Mouse (Mus musculus): ENCODE measurements around the gene Zc3h10. TPM values are rescaled to one million over a fixed set of nuclear protein-coding genes. Genes with fewer than 3 reads are reported as not detected.
"Not testable (repeated sequence)": the region's sequence is repeated elsewhere in the genome, so short reads cannot be mapped to it uniquely, and the experiment has no call there.

Zc3h10 gene
- polyA plus RNA-seq, 1 experiment, result 17.4 TPM

DNA sequence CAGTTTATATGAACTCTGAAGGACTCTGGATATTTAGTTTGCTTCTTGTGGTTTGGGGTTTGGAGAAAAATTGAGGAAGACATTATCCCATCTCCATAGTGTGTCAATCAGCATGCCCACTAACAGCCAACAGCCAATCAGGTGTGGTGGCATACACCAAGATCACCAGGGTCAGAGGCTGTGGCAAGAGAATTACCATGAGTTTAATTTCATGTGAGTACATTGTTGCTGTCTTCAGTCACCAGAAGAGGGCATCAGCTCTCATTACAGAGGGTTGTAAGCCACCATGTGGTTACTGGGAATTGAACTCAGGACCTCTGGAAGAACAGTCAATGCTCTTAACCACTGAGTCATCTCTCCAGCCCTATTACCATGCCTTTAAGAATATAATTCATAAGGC lies 8.7 kb upstream of the Zc3h10 start:
- TF ChIP-seq CTCF (IDR thresholded peaks at IDR 0.05; ENCODE audit: extremely low read depth, insufficient read depth, insufficient read length, insufficient replicate concordance), result no peak
- TF ChIP-seq POLR2A (IDR thresholded peaks at IDR 0.05; ENCODE audit: low read depth, low read length), result no peak
- DNase-seq (ENCODE audit: low read depth in 1 of 2, low spot score in 2 of 2), result no peak

DNA sequence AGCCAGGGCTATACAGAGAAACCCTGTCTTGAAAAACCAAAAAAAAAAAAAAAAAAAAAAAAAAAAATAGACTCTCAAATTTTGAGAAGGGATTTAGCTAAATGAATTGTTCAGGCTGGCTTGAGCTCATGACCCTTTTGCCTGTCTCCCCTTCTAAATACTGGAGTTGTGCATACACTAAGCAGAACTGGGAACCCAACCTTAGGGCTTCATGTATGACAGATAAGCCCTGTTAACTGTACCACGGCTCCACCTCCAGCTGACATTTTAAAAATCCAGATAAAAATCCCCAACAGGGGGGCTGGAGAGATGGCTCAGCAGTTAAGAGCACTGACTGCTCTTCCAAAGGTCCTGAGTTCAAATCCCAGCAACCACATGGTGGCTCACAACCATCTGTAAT lies 8.0 kb upstream of the Zc3h10 start:
- not testable (repeated sequence) for DNase-seq (ENCODE audit: low read depth in 1 of 2, low spot score in 2 of 2); H3K4me1 ChIP-seq (ENCODE audit: control insufficient read depth, insufficient read depth, insufficient read length); H3K4me3 ChIP-seq (ENCODE audit: extremely low read depth, insufficient read depth, insufficient read length); H3K27ac ChIP-seq (ENCODE audit: insufficient read depth, low read length); H3K27me3 ChIP-seq (ENCODE audit: control insufficient read depth, insufficient read depth, low read length)
- peaks cover 24% of the 10 kb centered on the region for H3K36me3 ChIP-seq (ENCODE audit: control insufficient read depth, insufficient read depth, low read length)
- 79% methylated on average over 1 of the region's 1 CpGs for WGBS

More for the DNA sequence above, 8.7 kb upstream of the Zc3h10 start:
- Histone ChIP-seq H3K4me1 (ENCODE audit: control insufficient read depth, insufficient read depth, insufficient read length) (no peaks in the 10 kb centered on the region), H3K4me3 (ENCODE audit: extremely low read depth, insufficient read depth, insufficient read length) (no peak overlapping the region), H3K36me3 (ENCODE audit: control insufficient read depth, insufficient read depth, low read length) (peaks cover 29% of the 10 kb centered on the region), H3K27ac (ENCODE audit: insufficient read depth, low read length) (no peak overlapping the region), H3K27me3 (ENCODE audit: control insufficient read depth, insufficient read depth, low read length) (no peaks in the 10 kb centered on the region)

DNA sequence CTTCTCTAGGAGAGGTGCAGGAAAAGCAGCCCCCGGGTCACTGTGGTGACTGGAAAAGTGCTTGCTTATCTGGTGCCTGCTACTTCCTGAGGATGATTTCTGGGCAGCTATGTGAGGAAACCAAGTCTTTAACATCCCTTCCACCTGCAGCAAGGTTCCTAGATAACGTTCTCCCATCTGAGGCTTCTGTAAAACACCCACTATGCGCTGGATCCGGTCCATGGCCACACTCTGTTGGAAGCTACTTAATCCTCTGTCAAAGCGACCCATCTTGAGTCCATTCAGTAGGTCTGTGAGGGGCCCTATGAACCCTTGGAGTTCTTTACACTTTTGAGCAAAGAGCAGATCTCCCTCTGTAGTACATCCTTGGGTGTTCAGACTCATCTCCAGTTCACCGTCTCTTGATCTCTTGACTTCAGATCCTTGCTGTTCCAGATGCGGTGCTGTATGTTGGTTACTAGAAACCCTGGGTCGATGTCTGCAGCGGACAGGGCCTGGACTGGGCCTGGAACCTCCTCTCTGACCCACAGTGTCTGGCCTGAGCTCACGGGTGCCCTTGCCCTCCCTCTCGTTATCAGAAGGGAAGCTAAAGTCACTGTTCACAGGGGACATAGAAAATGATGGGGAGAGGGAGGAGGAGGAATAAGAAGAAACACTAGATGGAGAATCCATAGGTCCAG lies 2.7 kb upstream of the Zc3h10 start:
- 84% methylated on average over 11 of the region's 11 CpGs for WGBS
- not testable (repeated sequence) for H3K4me1 ChIP-seq (ENCODE audit: control insufficient read depth, insufficient read depth, insufficient read length)

DNA sequence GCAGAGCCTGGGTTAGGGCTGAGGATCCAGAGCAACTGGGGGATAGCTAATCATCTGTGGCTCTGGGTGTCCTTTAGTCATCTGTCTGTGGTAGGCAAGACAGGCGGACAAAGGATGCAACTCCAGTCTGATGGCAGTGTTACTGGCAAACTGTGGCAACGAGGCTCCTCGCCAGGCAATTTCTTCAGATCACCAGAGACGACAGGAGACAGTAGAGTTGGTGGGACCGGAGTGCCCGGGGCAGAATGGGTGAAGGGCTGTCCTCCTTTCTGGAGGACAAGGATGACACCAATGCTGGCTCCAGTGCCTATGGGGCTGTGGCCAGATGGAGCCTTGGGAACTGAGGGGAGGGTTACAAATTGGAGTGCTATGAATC lies 2.1 kb upstream of the Zc3h10 start:
- 71% methylated on average over 6 of the region's 6 CpGs for WGBS
- not testable (repeated sequence) for DNase-seq (ENCODE audit: low read depth in 1 of 2, low spot score in 2 of 2)

More for the DNA sequence above, 2.7 kb upstream of the Zc3h10 start:
- H3K36me3 ChIP-seq (ENCODE audit: control insufficient read depth, insufficient read depth, low read length); H3K27me3 ChIP-seq (ENCODE audit: control insufficient read depth, insufficient read depth, low read length); H3K4me3 ChIP-seq (ENCODE audit: extremely low read depth, insufficient read depth, insufficient read length); H3K27ac ChIP-seq (ENCODE audit: insufficient read depth, low read length); DNase-seq (ENCODE audit: low read depth in 1 of 2, low spot score in 2 of 2): not testable (repeated sequence)

DNA sequence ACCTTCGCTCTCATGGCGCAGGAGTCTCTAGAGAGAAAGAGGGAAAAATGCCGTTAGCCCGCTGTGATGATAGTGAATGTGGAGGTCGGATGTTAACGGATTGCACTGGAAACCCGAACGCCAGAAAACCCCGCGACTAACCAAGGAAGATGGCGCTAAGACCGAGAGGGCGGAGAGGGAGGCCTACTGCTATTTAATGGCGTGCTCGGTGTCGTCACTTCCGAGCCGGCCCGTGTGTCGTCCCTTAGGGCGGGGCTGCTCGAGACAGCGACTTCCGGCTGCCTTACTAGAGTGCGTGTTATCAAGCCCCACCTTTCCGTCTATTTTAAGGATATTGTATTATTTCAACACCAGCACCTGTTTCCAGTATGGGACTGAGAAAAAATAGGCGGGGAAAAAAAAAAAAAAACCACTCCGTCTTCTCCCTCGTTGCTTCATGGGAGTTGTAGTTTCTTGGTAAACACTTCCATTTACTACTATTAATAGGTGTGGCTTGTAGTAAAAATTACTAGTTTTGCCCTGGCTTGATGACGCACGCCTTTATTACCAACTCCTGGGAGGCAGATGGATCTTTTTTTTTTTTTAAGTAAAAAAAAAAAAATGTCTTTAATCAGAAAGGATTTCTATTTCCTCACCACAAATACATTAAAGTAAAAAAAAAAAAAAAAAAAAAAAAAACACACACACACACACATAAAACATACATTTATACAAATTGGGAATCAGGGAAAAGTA lies 1.5 kb upstream of the Zc3h10 start, which contains the start of gene Rpl41:
Gene Rpl41 (minus strand): TSS at position 359 of the 735 bp plus-strand sequence.
- TF ChIP-seq CTCF (IDR thresholded peaks at IDR 0.05; ENCODE audit: extremely low read depth, insufficient read depth, insufficient read length, insufficient replicate concordance) (no peak), POLR2A (IDR thresholded peaks at IDR 0.05; ENCODE audit: low read depth, low read length) (peak; percentile 98)
- peak; percentile 89 to 97 for DNase-seq (ENCODE audit: low read depth in 1 of 2, low spot score in 2 of 2)

More for the DNA sequence above, 2.1 kb upstream of the Zc3h10 start:
- H3K4me3 ChIP-seq (ENCODE audit: extremely low read depth, insufficient read depth, insufficient read length); H3K27me3 ChIP-seq (ENCODE audit: control insufficient read depth, insufficient read depth, low read length); H3K4me1 ChIP-seq (ENCODE audit: control insufficient read depth, insufficient read depth, insufficient read length): not testable (repeated sequence)
- H3K27ac ChIP-seq (ENCODE audit: insufficient read depth, low read length), result peak overlapping the region; percentile 59; the same call in 1 of the 2 replicates
- H3K36me3 ChIP-seq (ENCODE audit: control insufficient read depth, insufficient read depth, low read length), result peaks cover 10% of the 10 kb centered on the region

DNA sequence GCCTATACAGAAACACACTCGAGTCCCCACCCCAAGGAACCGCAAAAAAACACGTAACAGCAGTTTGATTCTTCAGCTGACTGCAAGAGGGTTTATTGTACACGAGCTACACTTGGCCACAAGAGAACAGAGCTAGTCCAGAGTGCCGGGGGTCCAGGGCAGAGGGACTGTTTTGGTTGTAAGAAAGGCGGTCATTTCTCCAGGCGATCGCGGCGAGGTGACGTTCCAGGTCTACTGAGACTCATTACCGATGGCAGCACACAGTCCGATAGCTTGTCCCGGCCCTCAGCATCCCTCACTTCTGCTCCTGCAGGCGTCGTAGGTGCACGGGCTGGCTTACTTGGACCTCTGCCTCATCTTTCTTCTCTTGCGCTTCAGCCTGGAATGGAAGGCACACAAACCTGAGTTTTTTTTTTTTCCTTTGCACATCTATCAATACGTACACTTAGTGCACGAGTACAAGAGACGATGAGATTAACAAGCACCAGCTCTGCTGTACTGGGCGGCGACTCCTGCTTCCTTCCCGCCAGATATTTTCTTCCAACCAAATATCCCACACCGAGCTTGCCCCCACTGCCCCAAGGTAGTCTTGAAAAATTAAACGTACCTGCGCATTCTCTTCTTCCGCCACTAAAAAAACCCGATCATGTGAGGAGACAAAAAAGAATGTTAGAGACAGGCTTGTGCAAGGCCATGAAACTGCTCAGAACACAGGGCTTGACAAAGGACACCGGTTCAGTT lies 647 bp upstream of the Zc3h10 start:
- not testable (repeated sequence) for H3K4me1 ChIP-seq (ENCODE audit: control insufficient read depth, insufficient read depth, insufficient read length); H3K27me3 ChIP-seq (ENCODE audit: control insufficient read depth, insufficient read depth, low read length); DNase-seq (ENCODE audit: low read depth in 1 of 2, low spot score in 2 of 2)
- 1% methylated on average over 30 of the region's 30 CpGs for WGBS
- Histone ChIP-seq H3K27ac (ENCODE audit: insufficient read depth, low read length) (peak overlapping the region; percentile 91), H3K4me3 (ENCODE audit: extremely low read depth, insufficient read depth, insufficient read length) (peak overlapping the region; percentile 73), H3K36me3 (ENCODE audit: control insufficient read depth, insufficient read depth, low read length) (peaks cover 22% of the 10 kb centered on the region)

More for the DNA sequence above, 1.5 kb upstream of the Zc3h10 start, which contains the start of gene Rpl41:
- H3K4me3 ChIP-seq (ENCODE audit: extremely low read depth, insufficient read depth, insufficient read length), result peak within 1 kb of the TSS; percentile 73
- under 1% methylated on average over 31 of the region's 31 CpGs for WGBS
- no peaks in the 10 kb centered on the region for H3K27me3 ChIP-seq (ENCODE audit: control insufficient read depth, insufficient read depth, low read length)
- H3K4me1 ChIP-seq (ENCODE audit: control insufficient read depth, insufficient read depth, insufficient read length), result peaks cover 2% of the 10 kb centered on the region
- H3K36me3 ChIP-seq (ENCODE audit: control insufficient read depth, insufficient read depth, low read length), result peaks cover 16% of the 10 kb centered on the region
- H3K27ac ChIP-seq (ENCODE audit: insufficient read depth, low read length), result peak within 1 kb of the TSS; percentile 91

DNA sequence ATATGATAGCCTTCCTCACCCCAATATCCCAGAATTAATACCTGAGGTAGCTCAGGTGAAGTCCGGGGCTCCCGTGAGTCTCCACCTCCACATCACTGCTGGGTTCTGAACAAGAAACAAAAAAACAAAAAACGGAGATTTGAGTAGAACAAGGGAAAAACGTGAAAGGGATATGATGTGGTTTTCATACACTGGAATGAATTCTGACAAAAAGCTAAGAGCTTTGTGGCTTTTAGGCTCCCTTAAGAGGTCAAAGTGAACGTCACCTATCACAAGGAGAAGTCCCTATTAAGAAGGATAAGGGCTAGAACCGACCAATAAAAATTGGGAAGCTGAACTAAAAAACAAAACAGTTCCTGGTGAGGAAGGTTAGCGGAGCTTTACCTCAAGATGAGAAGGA lies 787 bp downstream of the Zc3h10 start:
- peaks cover 25% of the 10 kb centered on the region for H3K36me3 ChIP-seq (ENCODE audit: control insufficient read depth, insufficient read depth, low read length)
- no peaks in the 10 kb centered on the region for H3K27me3 ChIP-seq (ENCODE audit: control insufficient read depth, insufficient read depth, low read length)
- peaks cover 2% of the 10 kb centered on the region for H3K4me1 ChIP-seq (ENCODE audit: control insufficient read depth, insufficient read depth, insufficient read length)
- TF ChIP-seq POLR2A (IDR thresholded peaks at IDR 0.05; ENCODE audit: low read depth, low read length) (no peak), CTCF (IDR thresholded peaks at IDR 0.05; ENCODE audit: extremely low read depth, insufficient read depth, insufficient read length, insufficient replicate concordance) (no peak)
- 5% methylated on average over 7 of the region's 7 CpGs for WGBS
- H3K27ac ChIP-seq (ENCODE audit: insufficient read depth, low read length), result peak overlapping the region; percentile 88
- H3K4me3 ChIP-seq (ENCODE audit: extremely low read depth, insufficient read depth, insufficient read length), result peak overlapping the region; percentile 61
- no peak for DNase-seq (ENCODE audit: low read depth in 1 of 2, low spot score in 2 of 2)
